Mouse (Mus musculus): Measurements from ENCODE around the gene Cdk4. TPM values are rescaled to one million over a fixed set of nuclear protein-coding genes. Genes with fewer than 3 reads are reported as not detected.

Gene Cdk4
- polyA plus RNA-seq (2014; fragmentation: Illumina TruSeq; extraction: RNeasy Lipid Tissue Mini Kit (QIAGEN cat#74804); ENCODE audit: low read depth, low replicate concordance), result 104 TPM

DNA sequence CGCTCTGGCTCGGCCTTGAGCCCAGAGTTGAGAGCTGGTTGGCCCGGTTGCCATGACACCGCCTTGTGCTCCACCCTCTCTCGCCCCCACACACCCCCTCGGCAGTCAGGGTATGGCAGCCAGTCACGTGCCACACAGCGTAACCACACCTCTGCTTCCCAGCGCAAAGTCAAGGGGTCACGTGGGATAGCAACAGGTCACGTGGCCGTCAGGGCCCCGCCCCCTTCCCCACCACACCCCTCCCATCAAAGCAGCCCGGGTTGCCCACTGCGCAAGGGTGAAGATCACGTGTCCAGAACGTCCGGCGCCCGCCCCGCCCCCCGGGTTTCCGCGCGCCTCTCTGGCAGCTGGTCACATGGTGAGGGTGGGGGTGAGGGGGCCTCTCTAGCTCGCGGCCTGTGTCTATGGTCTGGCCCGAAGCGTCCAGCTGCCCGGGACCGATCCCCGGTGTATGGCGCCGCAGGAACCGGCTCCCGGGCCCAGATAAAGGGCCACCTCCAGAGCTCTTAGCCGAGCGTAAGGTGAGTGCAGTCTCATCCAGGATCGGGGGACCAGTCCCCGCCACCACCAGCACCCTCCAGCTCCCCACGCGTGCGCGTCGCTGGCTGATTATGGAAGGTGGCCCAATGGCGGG lies at the start of gene Cdk4:
TSS of gene Cdk4 (plus strand) at position 296 of the 634 bp plus-strand sequence.

DNA sequence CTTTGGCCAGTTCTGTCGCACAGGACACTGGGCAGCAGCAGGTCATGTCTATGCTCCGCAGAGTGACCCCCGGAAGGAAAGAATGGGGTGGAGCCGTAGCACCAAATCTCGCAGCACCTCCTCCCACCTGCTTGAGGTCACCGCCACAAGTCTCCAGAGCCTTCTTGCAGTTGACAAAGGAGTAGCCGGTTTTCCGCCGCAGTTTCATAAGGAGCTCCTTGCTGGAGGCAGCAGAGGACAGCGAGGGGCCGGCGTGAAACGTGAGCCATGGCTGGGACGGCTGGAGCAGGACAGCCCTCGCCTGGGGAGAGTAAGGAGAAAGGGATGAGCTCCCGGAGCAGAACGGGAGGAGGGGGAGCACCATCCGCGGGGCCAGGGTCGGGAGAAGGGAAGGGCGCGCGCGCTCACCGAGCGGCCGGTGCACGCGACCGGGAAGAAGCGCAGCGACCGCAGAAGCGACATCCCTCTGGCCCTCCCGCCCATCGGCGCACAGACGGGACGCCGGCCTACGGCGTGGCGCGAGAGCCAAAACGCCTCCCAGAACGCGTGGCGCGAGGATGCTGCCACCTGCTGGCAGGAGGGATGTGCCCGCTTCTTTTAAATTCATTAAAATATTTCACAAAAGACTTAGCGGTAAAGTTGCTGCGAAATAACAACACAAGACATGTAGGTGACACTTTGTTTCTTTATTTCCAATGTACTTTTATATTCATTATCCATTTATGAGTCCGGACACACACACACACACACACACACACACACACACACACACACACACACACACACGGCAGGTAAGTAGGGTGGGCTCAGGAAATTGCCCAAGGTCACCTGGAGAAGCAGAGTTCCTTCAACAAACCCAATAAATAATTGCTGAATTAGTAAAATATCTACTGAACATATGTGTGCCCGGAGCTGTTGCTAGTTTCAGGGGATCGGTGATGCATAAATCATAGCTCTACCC lies 32.7 kb upstream of the Cdk4 start, which contains the start of gene Tsfm:
TSS of gene Tsfm (minus strand) at position 505 of the 961 bp plus-strand sequence.

DNA sequence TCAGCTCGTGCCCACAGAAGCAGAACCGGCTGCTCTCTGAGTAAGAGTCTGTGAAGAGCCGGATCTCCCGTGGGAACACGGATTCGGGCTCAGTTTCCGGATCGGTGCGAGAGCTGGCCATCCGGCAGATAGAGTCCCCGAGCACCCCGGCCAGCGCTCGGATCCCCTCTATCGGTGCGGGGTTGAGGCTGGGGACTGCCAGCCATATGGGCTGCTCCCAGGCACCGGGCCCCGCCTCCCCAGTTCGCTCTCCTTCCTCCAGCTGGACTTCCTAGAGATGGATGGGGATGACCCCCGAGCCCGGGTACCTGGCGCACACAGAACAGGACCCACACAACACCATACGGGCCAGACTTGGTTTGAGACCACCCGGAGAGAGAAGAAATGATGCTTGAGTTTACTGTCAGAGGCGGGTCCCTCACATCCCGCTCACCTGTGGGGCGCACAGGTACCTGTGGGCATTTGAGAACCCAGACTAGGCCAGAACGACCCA lies 22.0 kb upstream of the Cdk4 start, which contains the start of the genes Mettl1 and Eef1akmt3:
TSS of gene Mettl1 (plus strand) at position 141 of the 493 bp plus-strand sequence.
TSS of gene Eef1akmt3 (minus strand) at position 240 of the 493 bp plus-strand sequence.

DNA sequence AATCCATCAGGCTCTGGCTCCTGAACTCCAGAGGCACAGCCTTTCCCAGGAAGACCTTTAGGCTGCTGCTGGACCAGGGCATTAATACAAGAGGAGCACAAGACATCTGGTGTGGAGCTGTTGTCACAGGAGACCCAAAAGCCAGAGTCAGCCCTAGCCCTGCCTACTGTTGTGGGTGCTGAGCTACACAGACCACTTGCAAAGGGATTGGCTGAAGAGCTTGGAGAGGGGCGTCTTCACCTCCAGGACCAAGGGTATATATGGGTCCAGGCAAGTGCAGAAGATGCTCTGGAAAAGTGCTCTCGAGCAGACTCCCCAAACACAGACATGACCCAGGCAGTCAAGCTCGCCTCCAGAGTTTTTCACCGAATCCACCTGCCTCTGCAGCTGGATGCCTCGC lies 15.4 kb upstream of the Cdk4 start, which contains the start of gene Cyp27b1:
TSS of gene Cyp27b1 (plus strand) at position 297 of the 400 bp plus-strand sequence.

DNA sequence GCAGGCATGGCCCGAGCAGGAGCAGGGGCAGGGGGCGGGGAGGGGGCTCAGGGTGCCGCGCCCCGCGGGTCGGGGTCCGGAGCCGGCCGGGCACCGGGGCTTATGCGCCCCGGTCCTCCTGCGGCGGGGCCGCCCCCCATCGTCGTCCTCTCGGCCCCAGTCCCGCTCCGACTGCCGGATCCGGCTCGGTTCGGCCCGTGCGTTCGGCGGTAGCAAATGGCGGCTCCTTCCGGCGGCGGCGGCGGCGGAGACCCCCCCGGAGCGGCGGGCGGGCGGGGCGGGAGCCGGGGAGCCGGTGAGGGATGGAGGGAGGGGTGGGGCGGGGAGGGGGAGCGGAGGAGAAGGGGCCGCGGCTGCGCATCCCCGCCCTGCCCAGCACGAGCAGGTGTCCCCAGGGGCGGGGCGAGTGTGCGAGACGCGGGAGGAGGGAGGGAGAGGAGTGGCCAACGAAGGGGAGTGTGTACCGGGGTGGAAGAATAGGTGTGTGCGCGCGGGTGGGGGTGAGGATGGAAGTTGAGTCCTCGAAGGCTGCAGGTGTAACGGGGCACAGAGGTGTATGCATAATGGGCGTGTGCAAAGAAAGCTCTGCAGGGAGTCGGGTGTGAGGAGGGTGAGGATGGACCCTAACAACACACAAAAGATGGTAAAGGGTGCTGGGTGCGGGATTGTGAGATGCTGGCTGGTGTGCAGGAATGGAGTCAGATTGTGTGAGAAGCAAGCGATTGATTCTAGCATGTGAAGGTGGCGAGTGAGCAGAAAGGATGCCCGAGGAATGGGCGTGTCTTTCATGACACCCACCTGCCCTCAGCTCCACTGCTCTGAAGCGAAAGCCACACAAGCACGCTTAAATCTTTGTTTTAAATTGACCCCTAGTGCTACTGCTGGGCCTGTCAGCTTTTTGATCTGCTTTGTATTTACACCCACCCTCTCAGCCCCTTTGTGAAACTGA lies 3.1 kb upstream of the Cdk4 start, which contains the start of gene March9:
TSS of gene March9 (minus strand) at position 217 of the 949 bp plus-strand sequence.

DNA sequence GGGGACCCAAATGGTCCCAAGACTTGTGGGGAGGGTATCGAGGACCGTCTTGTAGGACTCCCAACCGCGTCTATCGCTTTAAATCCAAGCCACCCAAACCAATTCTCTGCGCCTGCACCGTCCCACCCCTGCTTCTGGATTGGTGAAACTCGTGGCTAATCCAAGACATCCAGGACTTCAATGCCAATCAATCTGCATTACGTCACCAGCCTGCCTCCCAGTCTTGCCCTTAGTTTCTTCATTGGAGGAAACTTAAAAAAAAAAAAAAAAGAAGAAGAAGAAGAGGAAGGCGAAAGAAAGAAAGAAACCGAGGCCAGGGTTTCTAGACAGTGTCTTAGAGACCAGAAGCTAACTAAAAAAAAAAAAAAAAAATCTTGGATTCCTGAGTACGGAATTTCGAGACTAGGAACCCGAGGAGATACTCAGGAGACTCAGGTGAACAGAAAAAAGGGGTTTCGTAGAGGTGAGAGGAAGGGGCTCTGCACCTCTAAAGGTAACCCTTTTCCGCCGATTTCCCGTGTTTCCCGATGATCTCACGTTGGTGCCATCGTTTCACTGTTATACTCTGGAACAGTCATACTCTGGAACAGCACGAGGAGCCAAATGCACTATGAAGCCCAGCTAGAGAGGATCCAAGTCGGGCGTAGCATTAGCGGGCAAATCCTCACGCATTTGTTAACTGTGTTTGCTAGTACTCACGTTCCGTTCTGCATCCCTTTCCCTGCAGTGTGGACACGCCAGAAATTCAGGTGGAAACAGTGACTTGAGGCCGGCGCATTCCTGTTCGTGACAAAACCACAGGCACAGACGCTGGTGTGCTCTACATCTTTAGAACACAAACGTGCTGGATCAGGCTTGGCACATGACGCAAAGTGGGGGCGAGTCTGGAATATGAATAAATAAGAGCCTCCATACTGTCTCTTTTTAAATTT lies 7.1 kb downstream of the Cdk4 start, which contains the start of gene Tspan31:
TSS of gene Tspan31 (minus strand) at position 75 of the 932 bp plus-strand sequence.

DNA sequence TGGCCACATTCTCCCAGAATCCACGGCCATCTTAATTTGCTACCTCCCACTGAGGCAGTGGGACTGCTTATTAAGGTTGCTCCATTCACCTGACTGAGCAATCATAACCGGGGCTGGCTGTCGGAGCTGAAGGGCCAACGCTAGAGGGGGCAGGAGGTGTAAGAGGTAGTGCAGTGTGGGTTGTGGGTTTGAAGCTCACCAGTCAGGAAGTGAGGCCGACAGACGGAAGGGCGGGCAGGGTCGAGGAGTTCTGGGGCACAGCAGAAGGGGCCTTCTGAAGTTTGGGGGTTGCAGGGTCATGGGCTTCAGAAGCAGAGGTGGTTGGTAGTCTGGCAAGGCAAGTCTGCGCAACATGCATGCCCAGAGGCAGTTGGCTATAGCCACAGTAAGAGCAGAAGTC lies 11.7 kb downstream of the Cdk4 start, which contains the start of gene Agap2:
TSS of gene Agap2 (plus strand) at position 205 of the 400 bp plus-strand sequence.

Other genes starting within 250 kb of the Cdk4 start
- gene Atp23, start 162.2 kb upstream of the Cdk4 start, polyA plus RNA-seq (2014; fragmentation: Illumina TruSeq; extraction: RNeasy Lipid Tissue Mini Kit (QIAGEN cat#74804); ENCODE audit: low read depth, low replicate concordance), result 5.6 TPM
- gene Ctdsp2, start 84.8 kb upstream of the Cdk4 start, polyA plus RNA-seq (2014; fragmentation: Illumina TruSeq; extraction: RNeasy Lipid Tissue Mini Kit (QIAGEN cat#74804); ENCODE audit: low read depth, low replicate concordance), result 91.4 TPM
- 0.94 TPM for gene Avil, start 62.8 kb upstream of the Cdk4 start, polyA plus RNA-seq (2014; fragmentation: Illumina TruSeq; extraction: RNeasy Lipid Tissue Mini Kit (QIAGEN cat#74804); ENCODE audit: low read depth, low replicate concordance)
- 50.1 TPM for gene Tsfm, start 32.7 kb upstream of the Cdk4 start, polyA plus RNA-seq (2014; fragmentation: Illumina TruSeq; extraction: RNeasy Lipid Tissue Mini Kit (QIAGEN cat#74804); ENCODE audit: low read depth, low replicate concordance)
- gene Mettl1, start 22.1 kb upstream of the Cdk4 start, polyA plus RNA-seq (2014; fragmentation: Illumina TruSeq; extraction: RNeasy Lipid Tissue Mini Kit (QIAGEN cat#74804); ENCODE audit: low read depth, low replicate concordance), result 17.0 TPM
- not detected for gene Eef1akmt3, start 22.0 kb upstream of the Cdk4 start, polyA plus RNA-seq (2014; fragmentation: Illumina TruSeq; extraction: RNeasy Lipid Tissue Mini Kit (QIAGEN cat#74804); ENCODE audit: low read depth, low replicate concordance)
- not detected for gene Cyp27b1, start 15.3 kb upstream of the Cdk4 start, polyA plus RNA-seq (2014; fragmentation: Illumina TruSeq; extraction: RNeasy Lipid Tissue Mini Kit (QIAGEN cat#74804); ENCODE audit: low read depth, low replicate concordance)
- gene March9, start 3.4 kb upstream of the Cdk4 start, polyA plus RNA-seq (2014; fragmentation: Illumina TruSeq; extraction: RNeasy Lipid Tissue Mini Kit (QIAGEN cat#74804); ENCODE audit: low read depth, low replicate concordance), result 3.0 TPM
- gene Tspan31, start 6.7 kb downstream of the Cdk4 start, polyA plus RNA-seq (2014; fragmentation: Illumina TruSeq; extraction: RNeasy Lipid Tissue Mini Kit (QIAGEN cat#74804); ENCODE audit: low read depth, low replicate concordance), result 65.6 TPM
- gene Agap2, start 11.8 kb downstream of the Cdk4 start, polyA plus RNA-seq (2014; fragmentation: Illumina TruSeq; extraction: RNeasy Lipid Tissue Mini Kit (QIAGEN cat#74804); ENCODE audit: low read depth, low replicate concordance), result 2.9 TPM
- 36.6 TPM for gene Os9, start 57.6 kb downstream of the Cdk4 start, polyA plus RNA-seq (2014; fragmentation: Illumina TruSeq; extraction: RNeasy Lipid Tissue Mini Kit (QIAGEN cat#74804); ENCODE audit: low read depth, low replicate concordance)
- gene B4galnt1, start 101.7 kb downstream of the Cdk4 start, polyA plus RNA-seq (2014; fragmentation: Illumina TruSeq; extraction: RNeasy Lipid Tissue Mini Kit (QIAGEN cat#74804); ENCODE audit: low read depth, low replicate concordance), result 1.5 TPM
- gene Slc26a10, start 117.1 kb downstream of the Cdk4 start, polyA plus RNA-seq (2014; fragmentation: Illumina TruSeq; extraction: RNeasy Lipid Tissue Mini Kit (QIAGEN cat#74804); ENCODE audit: low read depth, low replicate concordance), result 26.9 TPM
- 23.2 TPM for gene Arhgef25, start 126.5 kb downstream of the Cdk4 start, polyA plus RNA-seq (2014; fragmentation: Illumina TruSeq; extraction: RNeasy Lipid Tissue Mini Kit (QIAGEN cat#74804); ENCODE audit: low read depth, low replicate concordance)
- gene Dtx3, start 132.2 kb downstream of the Cdk4 start, polyA plus RNA-seq (2014; fragmentation: Illumina TruSeq; extraction: RNeasy Lipid Tissue Mini Kit (QIAGEN cat#74804); ENCODE audit: low read depth, low replicate concordance), result 53.5 TPM
- gene Pip4k2c, start 148.1 kb downstream of the Cdk4 start, polyA plus RNA-seq (2014; fragmentation: Illumina TruSeq; extraction: RNeasy Lipid Tissue Mini Kit (QIAGEN cat#74804); ENCODE audit: low read depth, low replicate concordance), result 35.2 TPM
- gene Kif5a, start 199.8 kb downstream of the Cdk4 start, polyA plus RNA-seq (2014; fragmentation: Illumina TruSeq; extraction: RNeasy Lipid Tissue Mini Kit (QIAGEN cat#74804); ENCODE audit: low read depth, low replicate concordance), result 0.89 TPM
- gene Dctn2, start 202.8 kb downstream of the Cdk4 start, polyA plus RNA-seq (2014; fragmentation: Illumina TruSeq; extraction: RNeasy Lipid Tissue Mini Kit (QIAGEN cat#74804); ENCODE audit: low read depth, low replicate concordance), result 139 TPM
- gene Mbd6, start 225.5 kb downstream of the Cdk4 start, polyA plus RNA-seq (2014; fragmentation: Illumina TruSeq; extraction: RNeasy Lipid Tissue Mini Kit (QIAGEN cat#74804); ENCODE audit: low read depth, low replicate concordance), result 18.0 TPM
- gene Mars, start 248.3 kb downstream of the Cdk4 start, polyA plus RNA-seq (2014; fragmentation: Illumina TruSeq; extraction: RNeasy Lipid Tissue Mini Kit (QIAGEN cat#74804); ENCODE audit: low read depth, low replicate concordance), result 49.6 TPM